Mouse (Mus musculus): ENCODE data around the gene Nav1. TPM values are rescaled to one million over a fixed set of nuclear protein-coding genes. Genes with fewer than 3 reads are reported as not detected.

The Nav1 gene
- polyA plus RNA-seq, 1 experiment from 2014 or later = 13.6 TPM

GRCm38 (mm10) chr1:135579111-135579510 is 28.0 kb downstream of the Nav1 start:
- Histone ChIP-seq H3K4me3 (replicated peaks) (no peak overlapping the region), H3K9me3 (replicated peaks) (no peaks in the 10 kb centered on the region), H3K4me2 (replicated peaks) (no peak overlapping the region), H3K4me1 (peaks cover 79% of the 10 kb centered on the region), H3K9ac (no peak overlapping the region), H3K27me3 (peaks cover 8% of the 10 kb centered on the region), H3K27ac (replicated peaks) (no peak overlapping the region; the same call in 1 of the 2 replicates), H3K36me3 (no peaks in the 10 kb centered on the region)
- no peak for ATAC-seq (ENCODE audit: insufficient number of reproducible peaks, low FRiP score, low TSS enrichment, low read depth)
- WGBS = 30% methylated on average over 3 of the region's 3 CpGs

GRCm38 (mm10) chr1:135577793-135578192 is 29.3 kb downstream of the Nav1 start:
- H3K27me3 ChIP-seq = peaks cover 4% of the 10 kb centered on the region; the same call in 1 of the 2 replicates
- H3K4me1 ChIP-seq = peaks cover 77% of the 10 kb centered on the region
- H3K27ac ChIP-seq (replicated peaks) = peak overlapping the region; percentile 22; the same call in 1 of the 2 replicates
- H3K4me2 ChIP-seq (replicated peaks) = no peak overlapping the region
- no peak overlapping the region for H3K4me3 ChIP-seq (replicated peaks)
- H3K36me3 ChIP-seq = no peaks in the 10 kb centered on the region
- 32% methylated on average over 2 of the region's 2 CpGs for WGBS
- peak; percentile 44 for ATAC-seq (ENCODE audit: insufficient number of reproducible peaks, low FRiP score, low TSS enrichment, low read depth)
- H3K9me3 ChIP-seq (replicated peaks) = no peaks in the 10 kb centered on the region
- no peak overlapping the region for H3K9ac ChIP-seq

GRCm38 (mm10) chr1:135575393-135575792 is 31.7 kb downstream of the Nav1 start:
- peaks cover 57% of the 10 kb centered on the region for H3K4me1 ChIP-seq
- no peak overlapping the region for H3K4me3 ChIP-seq (replicated peaks)
- H3K27me3 ChIP-seq = no peaks in the 10 kb centered on the region
- H3K36me3 ChIP-seq = no peaks in the 10 kb centered on the region
- 75% methylated on average over 1 of the region's 1 CpGs for WGBS
- ATAC-seq (ENCODE audit: insufficient number of reproducible peaks, low FRiP score, low TSS enrichment, low read depth) = no peak
- no peak overlapping the region for H3K4me2 ChIP-seq (replicated peaks)
- no peak overlapping the region for H3K27ac ChIP-seq (replicated peaks)
- no peaks in the 10 kb centered on the region for H3K9me3 ChIP-seq (replicated peaks)
- H3K9ac ChIP-seq = no peak overlapping the region

GRCm38 (mm10) chr1:135574451-135575208 is 32.5 kb downstream of the Nav1 start:
- H3K4me1 ChIP-seq = peaks cover 49% of the 10 kb centered on the region

GRCm38 (mm10) chr1:135572139-135572892 is 34.8 kb downstream of the Nav1 start:
- no peak overlapping the region for H3K27ac ChIP-seq (replicated peaks)
- H3K9me3 ChIP-seq (replicated peaks) = no peaks in the 10 kb centered on the region
- whole genome bisulfite sequencing = 39% methylated on average over 4 of the region's 4 CpGs

More at GRCm38 (mm10) chr1:135574451-135575208, 32.5 kb downstream of the Nav1 start:
- H3K4me3 ChIP-seq (replicated peaks) = no peak overlapping the region
- WGBS = 59% methylated on average over 4 of the region's 4 CpGs
- H3K36me3 ChIP-seq = no peaks in the 10 kb centered on the region
- no peak for ATAC-seq (ENCODE audit: insufficient number of reproducible peaks, low FRiP score, low TSS enrichment, low read depth)
- H3K27ac ChIP-seq (replicated peaks) = no peak overlapping the region
- H3K27me3 ChIP-seq = no peaks in the 10 kb centered on the region
- H3K9ac ChIP-seq = no peak overlapping the region
- no peaks in the 10 kb centered on the region for H3K9me3 ChIP-seq (replicated peaks)
- H3K4me2 ChIP-seq (replicated peaks) = no peak overlapping the region

GRCm38 (mm10) chr1:135568087-135568486 is 39.0 kb downstream of the Nav1 start:
- no peak for ATAC-seq (ENCODE audit: insufficient number of reproducible peaks, low FRiP score, low TSS enrichment, low read depth)
- H3K27ac ChIP-seq (replicated peaks) = no peak overlapping the region
- peaks cover 36% of the 10 kb centered on the region for H3K4me1 ChIP-seq
- no peak overlapping the region for H3K9ac ChIP-seq
- H3K9me3 ChIP-seq (replicated peaks) = no peaks in the 10 kb centered on the region
- no peaks in the 10 kb centered on the region for H3K36me3 ChIP-seq
- H3K4me3 ChIP-seq (replicated peaks) = no peak overlapping the region
- H3K27me3 ChIP-seq = no peaks in the 10 kb centered on the region
- WGBS = 72% methylated on average over 8 of the region's 8 CpGs
- no peak overlapping the region for H3K4me2 ChIP-seq (replicated peaks)

More at GRCm38 (mm10) chr1:135572139-135572892, 34.8 kb downstream of the Nav1 start:
- Histone ChIP-seq H3K4me3 (replicated peaks) (no peak overlapping the region), H3K4me1 (peaks cover 27% of the 10 kb centered on the region), H3K27me3 (no peaks in the 10 kb centered on the region), H3K36me3 (no peaks in the 10 kb centered on the region), H3K4me2 (replicated peaks) (no peak overlapping the region), H3K9ac (no peak overlapping the region)
- ATAC-seq (ENCODE audit: insufficient number of reproducible peaks, low FRiP score, low TSS enrichment, low read depth) = no peak

- 65% methylated on average over 7 of the region's 7 CpGs for WGBS
- no peak for ATAC-seq (ENCODE audit: insufficient number of reproducible peaks, low FRiP score, low TSS enrichment, low read depth)
Observed at GRCm38 (mm10) chr1:135566611-135567010, 40.5 kb downstream of the Nav1 start.

GRCm38 (mm10) chr1:135565775-135566174 is 41.3 kb downstream of the Nav1 start:
- no peak overlapping the region for H3K4me3 ChIP-seq (replicated peaks)
- WGBS = 46% methylated on average over 5 of the region's 5 CpGs
- H3K9ac ChIP-seq = no peak overlapping the region
- peaks cover 46% of the 10 kb centered on the region for H3K4me1 ChIP-seq
- no peaks in the 10 kb centered on the region for H3K27me3 ChIP-seq
- no peaks in the 10 kb centered on the region for H3K9me3 ChIP-seq (replicated peaks)
- no peak overlapping the region for H3K4me2 ChIP-seq (replicated peaks)
- peak overlapping the region; percentile 23 for H3K27ac ChIP-seq (replicated peaks)
- ATAC-seq (ENCODE audit: insufficient number of reproducible peaks, low FRiP score, low TSS enrichment, low read depth) = no peak
- no peaks in the 10 kb centered on the region for H3K36me3 ChIP-seq

More at GRCm38 (mm10) chr1:135566611-135567010, 40.5 kb downstream of the Nav1 start:
- Histone ChIP-seq H3K4me2 (replicated peaks) (no peak overlapping the region), H3K4me3 (replicated peaks) (no peak overlapping the region), H3K27ac (replicated peaks) (no peak overlapping the region), H3K4me1 (peaks cover 38% of the 10 kb centered on the region), H3K27me3 (no peaks in the 10 kb centered on the region), H3K36me3 (no peaks in the 10 kb centered on the region), H3K9me3 (replicated peaks) (no peaks in the 10 kb centered on the region), H3K9ac (no peak overlapping the region)

- Histone ChIP-seq H3K9ac (no peak overlapping the region), H3K9me3 (replicated peaks) (no peaks in the 10 kb centered on the region), H3K27ac (replicated peaks) (peak overlapping the region; percentile 72), H3K4me3 (replicated peaks) (no peak overlapping the region), H3K36me3 (no peaks in the 10 kb centered on the region), H3K4me2 (replicated peaks) (no peak overlapping the region), H3K4me1 (peaks cover 51% of the 10 kb centered on the region), H3K27me3 (no peaks in the 10 kb centered on the region)
- peak; percentile 58; the same call in 1 of the 2 replicates for ATAC-seq (ENCODE audit: insufficient number of reproducible peaks, low FRiP score, low TSS enrichment, low read depth)
- WGBS = 34% methylated on average over 10 of the region's 10 CpGs
Observed at GRCm38 (mm10) chr1:135564660-135565519, 42.2 kb downstream of the Nav1 start.

GRCm38 (mm10) chr1:135563781-135564414 is 43.2 kb downstream of the Nav1 start:
- H3K9ac ChIP-seq = no peak overlapping the region
- WGBS = 25% methylated on average over 9 of the region's 9 CpGs
- peaks cover 51% of the 10 kb centered on the region for H3K4me1 ChIP-seq
- 0 out of 2 replicates have a peak overlapping the region, but pooled peaks have one; percentile 2 for H3K4me2 ChIP-seq (replicated peaks)
- H3K27ac ChIP-seq (replicated peaks) = peak overlapping the region; percentile 73
- no peak overlapping the region for H3K4me3 ChIP-seq (replicated peaks)
- H3K36me3 ChIP-seq = no peaks in the 10 kb centered on the region
- H3K27me3 ChIP-seq = no peaks in the 10 kb centered on the region
- no peaks in the 10 kb centered on the region for H3K9me3 ChIP-seq (replicated peaks)
- peak; percentile 16; the same call in 1 of the 2 replicates for ATAC-seq (ENCODE audit: insufficient number of reproducible peaks, low FRiP score, low TSS enrichment, low read depth)

All from embryonic facial prominence, embryonic 15.5 days (tissue).